15 mouse cellular contexts compared by ENCODE assay signal in the genomic region with DNA sequence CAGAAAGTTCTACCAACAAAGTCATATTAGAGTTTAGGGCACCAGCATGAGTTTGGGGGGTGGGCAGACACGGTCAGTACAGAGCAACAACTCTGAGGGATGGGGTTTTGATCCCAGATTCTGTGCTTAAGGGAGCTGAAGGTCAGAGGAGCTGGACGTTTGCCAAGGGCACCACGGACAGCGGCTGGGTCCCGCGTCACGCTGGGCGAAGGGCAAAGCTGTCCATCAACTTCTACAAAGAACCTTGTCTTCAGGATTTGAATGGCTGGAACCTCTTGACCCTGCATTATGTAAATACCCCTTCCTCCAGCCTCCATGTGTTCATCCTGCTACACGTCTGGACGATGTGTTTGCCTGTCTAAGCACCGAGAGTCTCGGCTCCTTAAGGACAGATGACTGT. TPM values are rescaled to one million over a fixed set of nuclear protein-coding genes. Genes with fewer than 3 reads are reported as not detected.
A peak's percentile ranks its signal among the peaks of the same experiment; 100 is the strongest.
DNase-seq lines count a peak whose midpoint lies in the region; ATAC-seq lines count a peak whose summit lies in the region.
"Had no signal": no experiment of that assay in that cellular context is flagged by ENCODE, and none has a peak within 500 bp of the region (broad histone marks: within the 10 kb centered on the region; RNA-seq: fewer than 3 reads in every experiment).

No protein-coding gene starts in this region.

- WGBS in hindbrain, embryonic 11.5 days = 26% methylated on average over 12 of the region's 12 CpGs
- WGBS in hindbrain, embryonic 16.5 days = 27% methylated on average over 12 of the region's 12 CpGs
- WGBS in midbrain, embryonic 14.5 days = 48% methylated on average over 12 of the region's 12 CpGs

- no peaks in the 10 kb centered on the region for H3K4me1 ChIP-seq in hindbrain, embryonic 11.5 days (replicated peaks; ENCODE audit: control insufficient read depth, insufficient read depth, low read length)
- no peaks in the 10 kb centered on the region for H3K4me1 ChIP-seq in hindbrain, embryonic 16.5 days (ENCODE audit: control insufficient read depth, insufficient read depth, low read depth, low read length)
- H3K4me1 ChIP-seq in midbrain, embryonic 14.5 days (ENCODE audit: control insufficient read depth, insufficient read depth, low read length) = no peaks in the 10 kb centered on the region
- H3K4me1 ChIP-seq: forebrain, embryonic 10.5 days; stomach, embryonic 15.5 days had no signal

- H3K36me3 ChIP-seq in hindbrain, embryonic 11.5 days (ENCODE audit: control insufficient read depth, insufficient read depth, low read length) = no peaks in the 10 kb centered on the region
- H3K36me3 ChIP-seq in hindbrain, embryonic 16.5 days (ENCODE audit: control insufficient read depth, insufficient read depth, low read length) = no peaks in the 10 kb centered on the region
- no peaks in the 10 kb centered on the region for H3K36me3 ChIP-seq in midbrain, embryonic 14.5 days (ENCODE audit: control insufficient read depth, insufficient read depth, low read length)
- H3K36me3 ChIP-seq: forebrain, embryonic 10.5 days; hindbrain, embryonic 13.5 days; limb, embryonic 15.5 days; stomach, embryonic 15.5 days had no signal

- H3K27ac ChIP-seq in hindbrain, embryonic 11.5 days (ENCODE audit: low read depth, low read length) = no peak overlapping the region
- no peak overlapping the region for H3K27ac ChIP-seq in hindbrain, embryonic 16.5 days (ENCODE audit: low read depth, low read length)
- no peak overlapping the region for H3K27ac ChIP-seq in midbrain, embryonic 14.5 days (replicated peaks; ENCODE audit: low read depth, low read length)
- H3K27ac ChIP-seq: forebrain, embryonic 10.5 days; hindbrain, embryonic 13.5 days; limb, embryonic 15.5 days; stomach, embryonic 15.5 days had no signal

- H3K9me3 ChIP-seq in hindbrain, embryonic 11.5 days (ENCODE audit: control insufficient read depth, low read length) = no peaks in the 10 kb centered on the region
- H3K9me3 ChIP-seq in hindbrain, embryonic 16.5 days (ENCODE audit: control insufficient read depth, low read length) = no peaks in the 10 kb centered on the region
- no peaks in the 10 kb centered on the region for H3K9me3 ChIP-seq in midbrain, embryonic 14.5 days (ENCODE audit: control insufficient read depth, low read length)
- H3K9me3 ChIP-seq: forebrain, embryonic 10.5 days; hindbrain, embryonic 13.5 days; limb, embryonic 15.5 days; stomach, embryonic 15.5 days had no signal

- no peak for ATAC-seq in hindbrain, embryonic 11.5 days (ENCODE audit: low FRiP score)
- no peak for ATAC-seq in hindbrain, embryonic 16.5 days
- ATAC-seq in midbrain, embryonic 14.5 days (ENCODE audit: low FRiP score, low TSS enrichment) = no peak

- H3K27me3 ChIP-seq in hindbrain, embryonic 11.5 days (ENCODE audit: control insufficient read depth, insufficient read depth, low read length) = no peaks in the 10 kb centered on the region; the same call in 1 of the 2 replicates
- no peaks in the 10 kb centered on the region for H3K27me3 ChIP-seq in hindbrain, embryonic 16.5 days (replicated peaks; ENCODE audit: control insufficient read depth, insufficient read depth, low read length)
- no peaks in the 10 kb centered on the region for H3K27me3 ChIP-seq in midbrain, embryonic 14.5 days (ENCODE audit: control insufficient read depth, insufficient read depth, low read length)
- H3K27me3 ChIP-seq: hindbrain, embryonic 13.5 days; limb, embryonic 15.5 days had no signal

- H3K4me2 ChIP-seq in hindbrain, embryonic 11.5 days (replicated peaks; ENCODE audit: low read depth, low read length) = no peak overlapping the region
- H3K4me2 ChIP-seq in hindbrain, embryonic 16.5 days (ENCODE audit: low read length) = no peak overlapping the region
- no peak overlapping the region for H3K4me2 ChIP-seq in midbrain, embryonic 14.5 days (ENCODE audit: low read length)
- H3K4me2 ChIP-seq: heart, embryonic 11.5 days; hindbrain, embryonic 13.5 days; limb, embryonic 15.5 days; stomach, embryonic 15.5 days had no signal

- DNase-seq in hindbrain, embryonic 11.5 days (ENCODE audit: low spot score) = peak; percentile 46
- DNase-seq in ovary, postnatal 36 days (ENCODE audit: low spot score) = peak; percentile 28
- no peak for DNase-seq in ovary, postnatal 14 days (ENCODE audit: low spot score)
- peak; percentile 44 for DNase-seq in embryo, embryonic 11 days
- DNase-seq in yolk sac, embryonic 10.5 days (ENCODE audit: low spot score) = peak; percentile 13
- DNase-seq in gastrocnemius, postnatal 36 days = no peak
- DNase-seq in midbrain, embryonic 14.5 days = no peak
- DNase-seq: cerebellum, adult 11 months; thymus, postnatal 25 days had no signal

- H3K9ac ChIP-seq in hindbrain, embryonic 11.5 days (ENCODE audit: low read depth, low read length) = no peak overlapping the region
- H3K9ac ChIP-seq in hindbrain, embryonic 16.5 days (ENCODE audit: low read depth, low read length) = no peak overlapping the region
- H3K9ac ChIP-seq in midbrain, embryonic 14.5 days (replicated peaks; ENCODE audit: low read length) = no peak overlapping the region
- H3K9ac ChIP-seq: hindbrain, embryonic 13.5 days; limb, embryonic 15.5 days; stomach, embryonic 15.5 days had no signal

- no peak overlapping the region for H3K4me3 ChIP-seq in hindbrain, embryonic 11.5 days (ENCODE audit: low read depth, low read length)
- H3K4me3 ChIP-seq in hindbrain, embryonic 16.5 days (ENCODE audit: low read length) = no peak overlapping the region
- H3K4me3 ChIP-seq in midbrain, embryonic 14.5 days (replicated peaks; ENCODE audit: low read depth, low read length) = no peak overlapping the region
- H3K4me3 ChIP-seq: forebrain, embryonic 10.5 days; hindbrain, embryonic 13.5 days; limb, embryonic 15.5 days; stomach, embryonic 15.5 days had no signal

- intact Hi-C loops in gastrocnemius, postnatal 36 days (cut with DNase I) = no loop called here

RNA-seq across cellular contexts. Expression of a gene that starts 35.4 kb away (rescaled TPM):
- 53.1 and 57.3 TPM in 2 replicates for polyA plus RNA-seq in hindbrain, embryonic 11.5 days (2014; fragmentation: Nextera tagmentation; extraction: Ambion mirVana)
- polyA plus RNA-seq in hindbrain, embryonic 16.5 days (2015; fragmentation: Nextera tagmentation; extraction: Ambion mirVana) = 54.4 and 61.1 TPM in 2 replicates
- 10 to 100 TPM; 27.2 to 32.5 TPM for total RNA-seq in gastrocnemius, postnatal 36 days (2021)
- polyA plus RNA-seq in midbrain, embryonic 14.5 days (2014; fragmentation: Nextera tagmentation; extraction: Ambion mirVana) = 42.6 and 52.6 TPM in 2 replicates

Comparison
In these comparisons a context has a peak if more than half of its experiments do, and no peak if none do; other contexts are left out.
1. DNase-seq: peak in hindbrain, embryonic 11.5 days (single experiment), ovary, postnatal 36 days (single experiment), embryo, embryonic 11 days (single experiment) and yolk sac, embryonic 10.5 days (single experiment); none in ovary, postnatal 14 days (single experiment), gastrocnemius, postnatal 36 days (0 of 2) and midbrain, embryonic 14.5 days (single experiment).